Mouse (Mus musculus): ENCODE data around the gene Prkag3.

Prkag3 gene

DNA sequence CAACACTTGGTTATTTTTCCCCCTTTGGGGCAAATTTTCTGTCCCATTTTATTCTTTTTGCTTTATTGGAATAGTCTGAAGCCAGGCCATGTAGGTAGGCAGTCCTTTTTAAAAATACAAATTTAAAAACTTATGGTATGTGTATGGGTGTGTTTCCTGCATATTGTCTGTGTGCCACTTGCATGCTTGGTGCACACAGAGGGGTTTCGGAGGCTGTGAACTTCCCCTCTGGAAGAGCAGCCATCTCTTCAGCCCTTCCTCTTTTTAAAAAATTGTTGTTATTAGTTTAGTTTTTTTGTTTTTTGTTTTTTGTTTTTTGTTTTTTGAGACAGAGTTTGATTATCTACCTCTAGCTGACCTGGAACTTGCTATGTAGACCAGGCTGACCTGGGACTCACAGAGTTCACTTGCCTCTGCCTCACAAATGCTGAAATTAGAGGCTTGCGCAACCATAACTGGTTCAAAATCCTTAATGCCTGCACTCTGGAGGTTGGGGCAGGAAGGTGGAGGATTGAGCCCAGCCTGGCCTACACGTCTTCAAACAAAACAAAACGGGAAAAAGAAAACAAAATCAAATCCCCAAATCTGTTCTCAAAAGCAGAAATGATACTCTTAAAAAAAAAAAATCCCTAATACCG, 36.4 kb downstream of the Prkag3 start:
- DNase-seq: no peak

DNA sequence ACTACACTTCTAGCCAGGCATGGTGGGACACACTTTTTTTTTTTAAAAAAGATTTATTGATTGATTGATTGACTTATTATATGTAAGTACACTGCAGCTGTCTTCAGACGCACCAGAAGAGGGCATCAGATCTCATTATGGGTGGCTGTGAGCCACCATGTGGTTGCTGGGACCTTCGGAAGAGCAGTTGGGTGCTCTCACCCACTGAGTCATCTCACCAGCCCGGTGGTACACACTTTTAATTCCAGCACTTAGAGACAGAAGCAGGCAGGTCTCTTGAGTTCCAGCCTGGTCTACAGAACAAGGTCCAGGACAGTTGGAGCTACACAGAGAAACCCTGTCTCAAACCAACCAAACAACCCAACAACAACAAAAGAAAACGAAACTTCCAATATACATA, 37.0 kb downstream of the Prkag3 start:
- DNase-seq: no peak

DNA sequence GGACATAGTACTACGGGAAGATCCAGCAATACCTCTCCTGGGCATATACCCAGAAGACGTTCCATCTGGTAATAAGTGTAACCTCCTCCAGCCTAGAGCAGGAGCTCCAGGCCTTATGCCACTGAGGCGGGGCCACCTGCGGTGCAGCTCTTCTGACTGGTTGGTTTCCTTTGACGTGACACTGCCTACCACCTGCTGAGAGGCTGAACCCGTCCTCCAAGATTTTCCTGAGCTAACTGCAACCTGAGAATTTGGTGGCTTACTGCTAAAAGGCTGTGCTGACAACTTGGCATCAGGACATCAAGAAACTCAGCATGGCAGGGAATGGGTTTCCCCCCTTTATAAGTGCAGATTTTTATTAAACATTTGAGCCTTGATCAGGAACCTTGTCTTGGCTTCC, 39.5 kb downstream of the Prkag3 start:
- DNase-seq: no peak

DNA sequence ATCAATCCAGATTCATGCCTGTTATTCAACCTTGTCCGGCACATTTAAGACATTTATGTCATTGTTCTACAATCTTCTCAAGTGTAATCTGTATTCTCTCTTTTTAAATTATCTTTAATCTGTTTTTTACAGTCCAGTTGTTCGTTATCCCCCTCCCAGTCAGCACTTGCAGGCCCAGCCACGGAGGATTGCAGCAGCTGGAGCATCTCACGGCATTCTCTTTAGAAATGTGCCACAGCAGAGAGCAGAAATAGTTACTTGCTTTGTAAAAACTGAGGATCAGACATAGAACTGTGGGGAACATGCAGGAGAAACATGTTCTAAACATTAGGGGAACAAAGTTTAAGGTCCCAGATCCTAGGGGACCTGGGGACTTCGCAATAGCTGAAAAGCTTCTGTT, 44.0 kb downstream of the Prkag3 start:
- no peak for DNase-seq

DNA sequence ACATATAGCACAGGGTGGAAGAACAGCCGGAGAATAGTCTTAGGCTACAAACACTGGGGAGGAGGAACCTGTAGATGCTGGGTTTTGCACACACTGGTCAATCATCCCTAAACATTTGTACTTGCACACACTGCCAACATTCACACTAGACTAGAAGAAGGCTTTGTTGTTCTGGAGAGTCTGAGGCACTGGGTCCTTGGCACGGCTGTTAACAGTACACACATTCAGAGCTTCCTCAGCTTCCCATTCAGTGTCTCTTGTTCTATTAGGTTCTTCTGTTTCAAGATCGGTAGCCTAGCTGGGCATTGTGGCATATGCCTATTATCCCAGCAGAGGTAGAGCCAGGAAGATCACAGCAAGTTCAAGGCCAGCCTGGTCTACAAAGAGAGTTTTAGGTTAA, 44.9 kb downstream of the Prkag3 start:
- DNase-seq: no peak

DNA sequence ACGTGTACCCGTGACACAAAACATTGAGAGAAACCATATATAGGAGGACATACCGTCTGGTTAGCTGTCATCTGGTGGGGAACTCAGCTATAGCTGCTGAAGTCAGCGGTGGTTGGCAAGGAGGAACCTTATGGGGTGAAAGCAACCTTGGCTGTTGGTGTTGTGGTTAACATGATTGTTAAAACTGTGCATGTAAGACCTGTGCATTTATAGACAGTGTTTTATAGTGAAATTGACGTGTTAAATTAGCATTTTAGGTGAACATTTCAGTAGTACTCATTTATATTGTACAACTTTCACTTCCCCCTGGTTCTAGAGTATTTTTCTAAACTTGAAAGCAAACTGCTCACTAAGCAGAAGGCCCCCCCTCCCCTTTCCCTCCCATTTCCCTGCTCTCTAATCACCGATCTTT, 46.9 kb downstream of the Prkag3 start:
- no peak for DNase-seq

DNA sequence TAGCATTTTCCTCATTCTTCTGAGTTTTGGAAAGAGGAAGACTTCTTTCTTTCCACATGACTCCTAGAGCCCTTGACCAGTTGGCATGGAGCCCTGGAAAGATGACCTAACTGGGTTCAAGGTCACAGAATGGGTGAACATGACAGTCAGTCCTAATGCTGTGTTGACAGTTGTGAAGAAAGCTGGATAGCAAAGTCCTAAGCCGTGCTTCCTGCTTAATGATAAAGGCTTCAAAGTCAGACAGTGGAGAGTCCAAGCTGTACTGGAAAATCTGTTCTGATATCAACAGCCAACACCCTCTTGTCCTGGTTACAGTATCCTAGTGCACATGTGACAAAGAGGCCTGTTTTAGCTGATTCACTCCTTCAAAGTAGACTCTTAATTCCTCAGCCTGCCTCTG, 50.2 kb downstream of the Prkag3 start:
- no peak for DNase-seq

DNA sequence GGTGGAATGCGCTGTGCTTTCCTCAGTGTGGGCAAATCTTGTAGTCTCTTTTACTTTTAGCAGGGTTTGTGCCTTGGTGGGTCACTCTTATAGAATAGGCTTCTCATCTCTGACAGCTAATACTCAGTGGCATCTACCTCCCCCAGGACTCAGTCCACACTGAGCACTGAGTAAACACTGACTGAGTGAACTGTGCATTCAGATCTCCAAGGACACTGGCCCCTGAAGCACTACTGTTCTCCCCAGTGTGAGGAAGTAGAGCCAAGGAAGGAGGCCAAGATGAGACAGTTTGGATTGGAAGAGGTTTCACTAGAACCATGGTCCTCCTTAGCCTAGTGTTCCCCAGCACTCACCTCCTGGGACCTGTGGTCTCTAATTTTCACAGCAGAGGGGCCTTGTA, 50.7 kb downstream of the Prkag3 start:
- DNase-seq: no peak

DNA sequence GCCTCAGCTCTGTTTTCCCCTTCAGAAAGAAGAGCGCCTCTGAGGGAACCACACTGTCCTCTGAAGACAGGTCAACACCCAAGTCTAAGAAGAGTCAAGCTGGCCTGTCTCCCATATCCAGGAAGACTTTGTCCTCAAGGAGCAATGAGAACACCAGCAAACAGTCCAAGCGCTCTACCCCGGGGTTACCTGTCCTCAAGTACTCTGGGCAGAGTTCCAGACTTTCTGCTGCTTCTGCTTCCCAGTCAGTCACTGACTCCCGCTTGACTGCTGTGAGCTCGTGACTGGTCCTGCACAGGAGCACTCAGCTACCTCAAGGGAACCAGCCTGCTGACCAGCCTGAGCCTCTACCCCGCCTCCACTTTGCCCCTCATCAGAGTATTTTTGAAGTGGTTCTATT, 51.6 kb downstream of the Prkag3 start:
- DNase-seq: no peak

DNA sequence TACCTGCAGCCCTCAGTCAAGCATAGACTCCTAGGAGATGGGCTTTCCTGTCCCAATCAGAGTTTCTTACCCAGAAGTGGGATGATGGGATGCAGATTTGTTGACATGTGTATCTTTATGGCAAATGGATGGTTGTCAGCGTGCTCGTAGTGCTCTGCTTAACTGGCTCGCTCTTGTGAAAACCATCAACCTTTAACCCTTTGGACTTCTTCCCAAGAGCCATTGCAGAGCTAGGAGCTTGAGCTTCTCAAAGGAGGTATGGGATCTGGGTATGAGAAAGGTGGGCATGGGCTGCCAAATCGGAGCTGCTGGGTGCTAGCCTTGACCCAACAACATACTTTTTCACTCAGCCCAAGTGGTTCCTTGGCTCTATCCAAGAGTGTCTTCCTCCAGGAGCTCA, 53.2 kb downstream of the Prkag3 start:
- no peak for DNase-seq

DNA sequence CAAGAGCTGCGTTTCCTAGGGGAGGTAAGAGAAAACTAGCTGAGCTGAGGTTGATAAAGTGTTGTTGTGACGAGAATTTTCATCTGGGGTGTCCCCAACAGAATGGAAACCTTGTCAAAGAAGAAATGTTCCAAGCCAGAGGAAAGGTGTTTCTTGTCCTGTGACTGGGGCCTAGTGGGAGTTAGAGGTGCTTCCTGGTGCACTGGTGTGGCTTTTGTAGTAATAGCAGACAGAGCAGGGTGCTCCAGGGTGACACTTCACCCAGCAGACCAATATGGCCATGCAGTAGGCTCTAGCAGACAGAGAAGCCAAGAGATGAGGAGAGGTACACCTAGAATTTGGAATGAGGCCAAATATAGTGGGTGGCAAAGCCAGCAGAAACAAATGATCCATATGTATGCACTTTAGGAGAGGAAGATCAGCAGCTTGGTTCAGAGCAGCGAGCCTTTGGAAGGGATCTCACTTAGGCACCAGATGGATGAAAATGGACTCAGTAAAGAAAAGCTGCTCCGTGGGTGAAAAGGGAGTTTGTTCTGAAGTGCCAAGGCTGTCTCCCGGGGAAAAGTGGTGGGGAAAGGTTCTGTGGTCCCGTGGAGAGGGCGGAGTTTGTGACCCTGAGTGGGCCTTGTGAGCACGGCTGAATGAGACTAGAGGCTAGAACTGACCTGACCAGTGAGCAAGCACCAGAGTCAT, 55.0 kb downstream of the Prkag3 start:
- no peak for DNase-seq
